Mouse (Mus musculus): ENCODE results near the gene Flnc. TPM values are rescaled to one million over a fixed set of nuclear protein-coding genes. Genes with fewer than 3 reads are reported as not detected.

The Flnc gene
- polyA plus RNA-seq, 2 experiments = 0.14 to 0.23 TPM

DNA sequence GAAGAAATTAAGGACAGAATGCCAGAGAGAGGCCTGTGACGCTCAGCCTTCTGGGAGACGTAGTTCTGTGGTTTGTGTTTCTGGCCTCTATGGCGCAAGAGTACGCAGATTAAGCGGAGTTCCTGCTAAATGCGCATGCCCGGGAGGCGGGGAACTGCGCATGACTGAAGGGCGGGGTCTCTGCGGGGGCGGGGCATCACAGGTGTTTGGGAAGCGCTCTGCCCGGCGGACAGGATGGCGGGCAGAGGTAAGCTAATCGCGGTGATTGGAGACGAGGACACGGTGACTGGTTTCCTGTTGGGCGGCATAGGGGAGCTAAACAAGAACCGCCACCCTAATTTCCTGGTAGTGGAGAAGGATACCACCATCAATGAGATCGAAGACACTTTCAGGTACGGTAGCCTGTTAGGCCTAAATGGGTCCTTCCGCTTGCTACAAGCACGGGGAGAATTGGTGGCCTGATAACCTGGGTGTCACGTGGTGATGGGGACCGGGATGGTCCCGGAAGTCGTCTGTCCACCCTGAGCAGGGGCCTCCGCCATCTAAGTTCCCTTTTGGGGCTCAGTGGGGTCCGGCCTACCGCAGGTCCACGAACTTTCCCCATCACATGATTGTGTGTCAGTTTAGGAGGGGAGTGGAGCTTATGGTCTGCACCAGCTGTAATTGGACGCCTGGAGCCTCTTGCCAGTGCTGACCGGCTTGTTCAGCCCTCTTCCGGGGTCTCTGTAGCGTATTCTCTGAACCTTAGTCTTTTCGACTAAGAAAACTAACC is 34.7 kb downstream of the Flnc start, which contains the start of gene Atp6v1f:
Gene Atp6v1f, plus strand, starts transcription at position 136 of the 772 bp plus-strand sequence.
- no peak for TF ChIP-seq CTCF (IDR thresholded peaks at IDR 0.05; ENCODE audit: low read depth)
- no peak for TF ChIP-seq EP300 (IDR thresholded peaks at IDR 0.05; ENCODE audit: low read depth)
- no peaks in the 10 kb centered on the region for H3K9me3 ChIP-seq (ENCODE audit: control insufficient read depth, low read length)
- WGBS (ENCODE audit: insufficient replicate concordance) = under 1% methylated on average over 39 of the region's 39 CpGs
- peaks cover 5 to 7% of the 10 kb centered on the region in 2 experiments; a peak in 3 of 4 replicates for H3K4me1 ChIP-seq (replicated peaks; ENCODE audit: control insufficient read depth in 2 of 2, insufficient read depth in 2 of 2, low read length in 1 of 2)
- peak within 1 kb of the TSS; percentile 31 for H3K27ac ChIP-seq
- peak within 1 kb of the TSS; percentile 81 to 93 for H3K4me3 ChIP-seq (ENCODE audit: insufficient read depth in 1 of 2, low read depth in 2 of 2, low read length in 2 of 2)
- peak within 1 kb of the TSS; percentile 78 for H3K9ac ChIP-seq (replicated peaks)
- DNase-seq (ENCODE audit: low read depth in 3 of 3, low spot score in 3 of 3) (peak; percentile 90 to 92 (median 92)), ATAC-seq (ENCODE audit: insufficient read depth) (peak; percentile 91)
- H3K4me2 ChIP-seq (ENCODE audit: low read depth) = peak within 1 kb of the TSS; percentile 83
- H3K27me3 ChIP-seq (ENCODE audit: control insufficient read depth, insufficient read depth, low read length) = no peaks in the 10 kb centered on the region
- no peaks in the 10 kb centered on the region; the same call in 1 of the 2 replicates for H3K36me3 ChIP-seq (replicated peaks; ENCODE audit: control insufficient read depth, insufficient read depth, low read depth)

DNA sequence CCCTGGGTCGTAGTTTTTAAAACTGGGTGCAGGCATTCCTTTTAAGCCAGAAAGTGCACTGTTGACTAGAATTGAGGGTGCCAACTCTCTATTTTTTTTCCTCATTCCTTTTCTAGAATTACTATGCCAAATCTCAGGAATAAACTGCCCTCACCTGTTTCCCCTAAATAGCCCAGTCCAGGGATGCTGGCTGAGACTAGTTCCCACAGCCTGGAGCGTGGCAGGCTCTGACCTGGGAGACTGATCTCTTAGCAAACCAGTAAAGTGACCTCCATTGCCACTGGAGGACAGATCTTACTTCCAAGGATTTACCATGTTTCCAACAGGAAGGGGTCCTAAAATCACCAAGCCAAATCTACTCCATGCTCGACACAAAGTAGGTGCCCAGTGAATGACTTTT is 35.8 kb downstream of the Flnc start:
- H3K4me2 ChIP-seq (ENCODE audit: low read depth) = peak overlapping the region; percentile 83
- H3K9me3 ChIP-seq (ENCODE audit: control insufficient read depth, low read length) = no peaks in the 10 kb centered on the region
- H3K27ac ChIP-seq = no peak overlapping the region
- TF ChIP-seq CTCF (IDR thresholded peaks at IDR 0.05; ENCODE audit: low read depth) (no peak), EP300 (IDR thresholded peaks at IDR 0.05; ENCODE audit: low read depth) (no peak)
- peak overlapping the region; percentile 20; the same call in 1 of the 2 replicates for H3K9ac ChIP-seq (replicated peaks)
- no peak for ATAC-seq (ENCODE audit: insufficient read depth)
- no peak for DNase-seq (ENCODE audit: low read depth in 3 of 3, low spot score in 3 of 3)
- peaks cover 5 to 7% of the 10 kb centered on the region in 2 experiments; a peak in 3 of 4 replicates for H3K4me1 ChIP-seq (replicated peaks; ENCODE audit: control insufficient read depth in 2 of 2, insufficient read depth in 2 of 2, low read length in 1 of 2)
- H3K36me3 ChIP-seq (replicated peaks; ENCODE audit: control insufficient read depth, insufficient read depth, low read depth) = no peaks in the 10 kb centered on the region; the same call in 1 of the 2 replicates
- H3K4me3 ChIP-seq (ENCODE audit: insufficient read depth in 1 of 2, low read depth in 2 of 2, low read length in 2 of 2) = peak overlapping the region in 1 of 2 experiments; percentile 81; a peak in 2 of 4 replicates
- no peaks in the 10 kb centered on the region for H3K27me3 ChIP-seq (ENCODE audit: control insufficient read depth, insufficient read depth, low read length)
- 71% methylated on average over 3 of the region's 3 CpGs for WGBS (ENCODE audit: insufficient replicate concordance)

- H3K4me3 ChIP-seq (ENCODE audit: insufficient read depth in 1 of 2, low read depth in 2 of 2, low read length in 2 of 2) = no peak within 1 kb of the TSS
- H3K4me2 ChIP-seq (ENCODE audit: low read depth) = no peak within 1 kb of the TSS
- ATAC-seq (ENCODE audit: insufficient read depth) = no peak
- TF ChIP-seq CTCF (IDR thresholded peaks at IDR 0.05; ENCODE audit: low read depth) (no peak), EP300 (IDR thresholded peaks at IDR 0.05; ENCODE audit: low read depth) (no peak)
- no peak within 1 kb of the TSS for H3K9ac ChIP-seq (replicated peaks)
- no peaks in the 10 kb centered on the region for H3K9me3 ChIP-seq (ENCODE audit: control insufficient read depth, low read length)
- H3K27ac ChIP-seq = no peak within 1 kb of the TSS
- H3K36me3 ChIP-seq (replicated peaks; ENCODE audit: control insufficient read depth, insufficient read depth, low read depth) = no peaks in the 10 kb centered on the region; the same call in 1 of the 2 replicates
- no peak for DNase-seq (ENCODE audit: low read depth in 3 of 3, low spot score in 3 of 3)
- H3K27me3 ChIP-seq (ENCODE audit: control insufficient read depth, insufficient read depth, low read length) = no peaks in the 10 kb centered on the region; the same call in none of the 2 replicates
- 77% methylated on average over 4 of the region's 4 CpGs for WGBS (ENCODE audit: insufficient replicate concordance)
- peaks cover 5 to 7% of the 10 kb centered on the region in 2 experiments; a peak in 3 of 4 replicates for H3K4me1 ChIP-seq (replicated peaks; ENCODE audit: control insufficient read depth in 2 of 2, insufficient read depth in 2 of 2, low read length in 1 of 2)
Measured at GRCm38 (mm10) chr6:29471137-29471536, 38.1 kb downstream of the Flnc start, which contains the start of gene Atp6v1fnb. Gene Atp6v1fnb (plus strand): TSS chr6:29471437.

DNA sequence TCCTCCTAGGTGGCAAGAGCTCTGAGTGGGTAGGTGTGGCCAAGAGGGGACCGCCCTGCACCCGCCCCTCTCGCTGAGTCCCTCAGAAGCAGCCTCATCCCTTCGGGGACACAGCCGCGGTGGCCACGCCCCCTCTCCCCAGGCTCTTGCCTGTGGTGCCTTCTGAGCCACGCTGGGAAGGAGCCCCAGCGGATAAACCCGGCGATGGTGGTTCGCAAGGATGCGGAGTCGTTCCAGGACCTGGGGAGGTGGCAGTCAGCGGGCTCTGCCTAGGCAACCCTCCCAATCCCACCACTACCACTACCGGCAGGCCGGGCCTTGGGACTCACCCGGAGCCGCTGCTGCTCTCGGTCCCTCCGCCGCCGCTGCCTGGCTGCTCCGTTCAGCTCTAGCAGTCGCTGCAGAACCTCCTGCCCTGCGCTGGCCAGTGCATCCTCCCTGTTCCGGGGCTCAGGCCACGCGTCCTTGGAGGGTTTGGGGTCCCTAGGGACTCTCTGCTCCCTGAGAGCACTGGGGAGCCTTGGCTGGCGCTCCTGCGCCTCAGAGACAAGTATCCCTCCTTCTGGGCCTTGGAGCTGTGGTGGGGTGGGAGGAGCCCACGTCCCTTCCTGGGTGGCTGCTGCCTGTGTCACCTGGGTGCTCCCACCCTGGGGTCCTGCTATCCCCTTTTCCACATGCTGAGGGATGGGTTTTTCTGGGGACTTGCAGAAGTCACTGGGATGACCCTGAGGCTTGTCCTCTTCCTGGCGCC is 41.1 kb downstream of the Flnc start:
- TF ChIP-seq CTCF (IDR thresholded peaks at IDR 0.05; ENCODE audit: low read depth) (no peak), EP300 (IDR thresholded peaks at IDR 0.05; ENCODE audit: low read depth) (no peak)
- no peak overlapping the region for H3K27ac ChIP-seq
- H3K4me1 ChIP-seq (replicated peaks; ENCODE audit: control insufficient read depth in 2 of 2, insufficient read depth in 2 of 2, low read length in 1 of 2) = 0 out of 4 replicates have a peak, but pooled peaks cover 0 to 1% of the 10 kb centered on the region in 2 experiments
- no peaks in the 10 kb centered on the region; the same call in none of the 2 replicates for H3K27me3 ChIP-seq (ENCODE audit: control insufficient read depth, insufficient read depth, low read length)
- peak overlapping the region; percentile 79 for H3K4me2 ChIP-seq (ENCODE audit: low read depth)
- DNase-seq (ENCODE audit: low read depth in 3 of 3, low spot score in 3 of 3) (peak; percentile 75 to 82 (median 78)), ATAC-seq (ENCODE audit: insufficient read depth) (peak; percentile 94)
- H3K36me3 ChIP-seq (replicated peaks; ENCODE audit: control insufficient read depth, insufficient read depth, low read depth) = no peaks in the 10 kb centered on the region; the same call in 1 of the 2 replicates
- no peaks in the 10 kb centered on the region for H3K9me3 ChIP-seq (ENCODE audit: control insufficient read depth, low read length)
- peak overlapping the region; percentile 53 for H3K9ac ChIP-seq (replicated peaks)
- peak overlapping the region; percentile 47 to 48 for H3K4me3 ChIP-seq (ENCODE audit: insufficient read depth in 1 of 2, low read depth in 2 of 2, low read length in 2 of 2)
- 5% methylated on average over 33 of the region's 33 CpGs for WGBS (ENCODE audit: insufficient replicate concordance)
